Mouse (Mus musculus) adrenal gland, adult (tissue): ENCODE data around the gene Spred2.
A peak's percentile ranks its signal among the peaks of the same experiment; 100 is the strongest.
"Not testable (repeated sequence)": the region's sequence is repeated elsewhere in the genome, so short reads cannot be mapped to it uniquely, and the experiment has no call there.

Experiments
- DNase-seq, 2 experiments: peaks; one replicate each; pipeline ENCODE4 v3.0.0; 2022 to 2023; ENCODE audit warnings: low spot score in 1 of 2; ENCODE audit not compliant: inconsistent age in 2 of 2

The Spred2 gene

DNA sequence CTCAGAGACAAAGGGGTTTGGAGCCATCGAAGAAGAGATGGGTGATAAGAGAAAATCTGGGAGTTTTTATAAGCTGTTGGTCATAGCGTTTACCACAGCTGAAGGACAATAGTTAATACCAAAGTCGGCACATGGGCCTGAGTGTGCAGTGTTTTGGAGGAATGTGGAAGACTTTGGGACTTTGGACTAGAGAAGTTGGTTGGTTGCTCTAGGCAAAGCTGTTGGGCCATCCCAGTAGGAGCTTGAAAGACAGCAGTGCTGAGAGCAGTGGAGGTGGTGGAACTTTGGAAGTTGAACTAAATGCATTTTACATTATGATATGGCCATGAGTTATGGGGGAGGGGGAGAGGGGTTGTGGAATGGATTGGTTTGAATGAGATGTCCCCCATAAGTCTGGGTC lies 89.2 kb downstream of the Spred2 start:
- no peak for DNase-seq

DNA sequence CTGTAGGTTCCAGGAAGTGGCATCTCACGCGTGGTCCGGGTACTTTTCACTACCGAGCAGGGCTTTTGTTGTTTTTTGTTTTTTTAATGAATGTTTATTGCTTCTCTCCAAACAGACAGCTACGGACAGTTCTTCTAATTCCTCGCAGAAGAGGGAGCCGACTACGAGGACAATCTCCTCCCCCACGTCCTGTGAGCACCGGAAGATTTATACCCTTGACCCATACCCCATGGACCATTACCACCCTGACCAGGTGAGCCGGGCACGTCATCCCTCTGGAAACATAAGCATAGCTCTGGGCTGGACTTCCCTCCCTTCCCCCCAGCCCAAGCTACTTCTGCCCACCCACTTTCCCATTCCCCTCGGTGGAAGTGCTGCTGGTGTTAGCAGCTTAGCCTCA lies 93.8 kb downstream of the Spred2 start:
- DNase-seq: no peak

DNA sequence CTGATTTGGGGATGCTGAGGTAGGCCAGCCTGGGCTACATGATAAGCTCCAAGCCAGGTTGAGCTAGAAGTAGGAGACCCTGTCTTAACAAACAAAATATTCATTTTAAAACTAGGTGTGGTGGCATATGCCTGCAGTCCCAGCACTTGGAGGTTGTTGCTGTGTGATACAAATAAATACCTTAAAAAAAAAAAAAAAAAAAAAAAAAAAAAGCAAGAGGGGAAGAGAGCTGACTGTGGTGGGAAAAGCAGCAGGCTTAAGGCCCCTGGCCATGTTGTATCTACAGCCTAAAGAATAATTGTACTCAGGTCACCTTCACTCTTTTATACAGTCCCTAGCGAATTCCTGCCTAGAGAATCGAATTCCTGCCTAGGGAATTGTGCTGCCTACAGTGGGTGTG lies 94.7 kb downstream of the Spred2 start:
- no peak for DNase-seq

DNA sequence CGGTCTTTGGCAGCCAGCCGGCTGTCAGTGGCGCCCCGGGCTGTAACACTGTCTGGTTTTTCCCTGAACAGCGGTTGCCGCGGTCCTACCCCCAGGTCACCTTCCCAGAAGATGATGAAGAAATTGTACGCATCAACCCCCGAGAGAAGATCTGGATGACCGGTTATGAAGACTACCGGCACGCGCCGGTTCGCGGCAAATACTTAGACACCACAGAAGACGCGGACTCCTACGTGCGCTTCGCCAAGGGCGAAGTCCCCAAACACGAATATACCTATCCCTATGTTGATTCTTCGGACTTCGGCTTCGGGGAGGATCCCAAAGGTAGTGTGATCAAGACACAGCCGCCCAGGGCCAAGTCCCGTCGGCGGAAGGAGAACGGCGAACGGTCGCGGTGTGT lies 96.5 kb downstream of the Spred2 start:
- DNase-seq: no peak

DNA sequence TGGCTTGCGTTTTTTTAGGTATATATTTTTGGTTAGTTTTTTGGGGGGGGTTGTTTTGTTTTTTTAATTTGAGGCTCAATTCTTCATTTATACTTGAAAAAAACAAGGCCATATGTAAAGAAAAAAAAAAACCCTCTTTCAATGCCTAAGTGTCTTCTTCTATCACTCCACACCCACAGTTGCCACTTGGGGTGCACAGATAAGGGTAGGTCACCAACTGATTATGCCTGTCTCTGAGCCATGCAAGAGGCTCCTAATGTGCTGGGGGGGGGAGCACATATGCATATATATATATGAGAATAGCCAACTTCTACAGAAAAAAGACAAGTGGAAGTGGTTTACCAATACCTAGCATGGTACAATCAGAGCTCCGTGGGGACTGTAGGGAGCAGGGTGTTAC lies 98.3 kb downstream of the Spred2 start:
- DNase-seq: no peak

DNA sequence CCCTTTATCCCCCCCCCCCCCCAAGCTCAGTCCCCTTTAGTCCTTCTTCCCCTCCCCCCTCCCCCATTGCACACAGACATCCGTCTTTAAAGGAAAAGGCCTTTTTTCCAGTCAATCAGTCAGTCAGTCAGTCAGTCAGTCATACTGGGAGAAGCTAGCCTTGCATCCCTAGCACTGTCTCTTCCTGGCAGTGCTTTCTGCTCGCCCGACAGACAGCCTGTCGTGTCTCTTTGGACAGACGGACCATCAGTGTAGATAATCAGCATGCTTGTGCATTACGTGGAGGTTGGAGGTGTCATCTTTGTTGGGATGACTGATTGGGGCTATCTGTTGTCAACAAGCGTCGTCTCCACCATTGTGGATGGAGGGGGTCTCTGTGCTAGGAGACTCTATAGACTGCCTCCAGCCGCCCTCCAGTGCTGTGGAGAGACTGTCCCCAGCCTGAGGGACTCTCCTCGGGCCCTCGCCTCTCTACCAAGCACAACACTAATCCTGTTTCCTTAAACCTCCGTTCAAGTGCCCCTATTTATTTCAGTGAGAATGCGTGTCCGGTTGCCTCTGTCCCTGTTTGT lies 98.8 kb downstream of the Spred2 start:
- DNase-seq: no peak

DNA sequence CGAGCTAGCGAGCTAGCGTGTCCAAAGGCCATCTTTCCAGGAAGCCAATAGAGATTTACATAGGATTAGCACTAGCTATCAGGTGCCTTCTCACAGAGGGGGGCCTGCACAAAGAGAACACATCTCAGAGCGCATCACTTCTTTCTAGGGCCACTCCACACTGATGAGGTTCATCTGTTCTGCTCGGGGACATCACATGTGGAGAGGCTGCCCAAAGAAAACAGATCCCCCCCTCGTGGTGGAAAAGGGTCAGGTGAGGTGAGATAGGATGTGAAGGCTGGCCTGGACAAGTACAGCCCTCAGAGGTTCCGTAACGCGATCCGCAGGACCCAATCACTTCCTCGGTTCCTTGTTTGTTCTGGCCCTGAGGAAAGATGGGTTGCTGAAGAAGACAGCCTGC lies 101.7 kb downstream of the Spred2 start:
- DNase-seq: peak in 1 of 2 experiments; percentile 50

DNA sequence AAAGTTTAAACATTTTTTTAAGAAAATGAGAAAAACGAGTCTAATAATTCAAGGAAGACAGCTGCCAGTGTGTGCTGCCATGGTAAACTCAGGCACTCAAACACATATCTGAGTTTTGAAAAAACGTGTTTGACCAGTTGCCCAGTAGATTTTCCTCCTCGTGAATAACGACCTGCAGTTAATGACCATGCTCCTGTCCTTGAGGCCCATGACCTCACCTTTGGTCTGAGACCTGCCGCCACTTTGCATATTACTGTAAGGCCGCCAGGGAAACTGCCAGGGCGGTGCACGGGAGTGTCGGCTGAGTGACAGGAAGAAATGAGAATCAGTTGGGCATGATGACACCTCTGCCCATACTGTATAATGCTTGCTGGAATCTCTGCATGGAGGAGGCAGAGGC lies 103.5 kb downstream of the Spred2 start:
- peak in 1 of 2 experiments; percentile 39 for DNase-seq

DNA sequence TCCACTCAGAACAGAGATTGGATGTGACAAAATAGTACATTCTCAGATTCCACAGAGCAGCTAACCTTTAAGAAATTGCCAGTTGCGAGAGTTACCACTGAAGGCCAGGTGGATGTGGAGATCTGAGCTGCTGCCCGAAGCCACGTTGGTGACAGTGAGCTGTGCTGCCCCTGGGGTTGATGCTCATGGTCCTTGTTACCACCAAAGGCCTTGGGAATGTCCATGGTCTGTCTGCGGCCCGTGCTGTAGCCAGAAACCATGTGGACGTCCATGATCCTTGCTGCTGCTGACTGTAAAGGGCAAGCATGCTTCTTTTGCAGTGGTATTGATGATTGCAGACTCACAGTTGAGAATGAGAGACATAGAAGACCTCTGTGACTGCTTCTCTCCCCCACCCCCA lies 104.2 kb downstream of the Spred2 start:
- peak in 1 of 2 experiments; percentile 71 for DNase-seq

DNA sequence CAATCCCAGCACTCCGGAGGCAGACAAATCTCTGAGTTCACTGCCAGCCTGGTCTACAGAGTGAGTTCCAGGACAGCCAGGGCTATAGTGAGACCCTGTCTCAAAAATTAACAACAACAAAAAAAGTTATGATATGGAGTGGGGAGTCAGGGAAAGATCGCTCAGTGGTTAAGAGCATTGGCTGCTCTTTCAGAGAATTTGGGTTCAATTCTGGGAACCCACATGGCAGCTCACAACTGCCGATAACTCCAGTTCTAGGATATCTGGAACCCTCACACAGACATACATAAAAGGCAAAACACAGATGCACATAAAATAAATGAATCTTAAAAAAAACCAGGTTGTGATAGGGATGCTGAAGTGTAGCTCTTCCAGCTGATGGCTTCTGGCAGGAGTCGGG lies 104.8 kb downstream of the Spred2 start:
- no peak for DNase-seq

DNA sequence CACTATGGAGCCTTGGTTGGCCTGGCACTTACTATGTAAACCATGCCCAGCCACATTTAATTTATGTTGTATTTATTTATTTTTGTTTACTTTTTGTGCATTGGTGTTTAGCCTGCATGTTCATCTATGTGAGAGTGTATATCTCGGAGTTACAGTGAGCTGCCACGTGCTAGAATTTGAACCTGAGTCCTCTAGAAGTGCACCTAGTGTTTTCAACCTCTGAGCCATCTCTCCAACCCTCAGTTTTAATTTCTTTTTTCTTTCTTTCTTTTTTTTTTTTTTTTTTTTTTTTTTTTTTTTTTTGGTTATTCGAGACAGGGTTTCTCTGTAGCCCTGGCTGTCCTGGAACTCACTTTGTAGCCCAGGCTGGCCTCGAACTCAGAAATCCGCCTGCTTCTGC lies 106.8 kb downstream of the Spred2 start:
- DNase-seq: not testable (repeated sequence)

DNA sequence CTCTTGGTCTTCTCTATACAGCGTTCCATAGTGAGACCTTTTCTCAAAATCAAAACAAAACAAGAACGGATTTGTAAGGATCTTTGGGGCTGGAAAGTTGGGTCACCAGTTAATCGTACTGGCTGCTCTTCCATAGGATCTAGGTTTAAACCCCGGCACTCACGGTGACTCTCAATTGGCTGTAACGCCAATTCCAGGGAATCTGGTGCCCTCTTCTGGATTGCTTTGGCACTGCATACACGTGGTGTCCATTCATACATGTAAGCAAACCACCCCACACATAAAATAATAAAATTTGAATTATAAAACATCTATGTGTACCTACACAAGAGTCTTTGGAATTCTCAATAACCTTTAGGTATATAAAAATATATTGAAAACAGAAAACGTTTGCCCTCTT lies 107.4 kb downstream of the Spred2 start:
- peak in 1 of 2 experiments; percentile 68 for DNase-seq

DNA sequence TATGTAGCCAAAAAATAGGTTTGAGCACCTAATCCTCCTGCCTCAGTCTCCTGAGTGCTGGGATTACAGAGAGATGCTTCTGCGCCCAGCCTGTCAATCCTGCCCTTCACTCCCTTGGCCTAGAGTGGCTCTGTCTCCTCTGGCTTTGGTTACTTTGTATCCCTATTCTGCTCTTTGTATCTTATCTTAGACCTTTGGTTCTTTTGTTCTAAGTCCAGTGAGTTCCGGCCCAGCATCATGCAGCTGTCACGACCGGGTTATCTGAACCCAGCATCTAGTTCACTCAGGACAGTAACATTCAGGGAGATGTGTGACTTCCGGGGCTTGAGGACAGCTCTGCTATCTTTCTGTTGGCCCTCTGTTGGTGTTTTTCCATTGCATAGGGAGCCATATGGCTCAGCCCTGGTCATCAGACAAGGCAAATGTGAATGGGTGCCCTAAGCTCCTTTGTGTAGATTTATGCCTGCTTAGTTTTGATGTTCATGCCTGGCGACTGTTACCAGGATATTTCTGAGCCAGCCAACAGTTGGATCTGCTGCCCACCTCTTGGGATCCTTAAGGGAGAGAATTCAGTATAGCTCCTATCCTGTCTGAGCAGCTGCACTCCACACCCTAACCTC lies 109.5 kb downstream of the Spred2 start:
- DNase-seq: peak; percentile 31 to 64

DNA sequence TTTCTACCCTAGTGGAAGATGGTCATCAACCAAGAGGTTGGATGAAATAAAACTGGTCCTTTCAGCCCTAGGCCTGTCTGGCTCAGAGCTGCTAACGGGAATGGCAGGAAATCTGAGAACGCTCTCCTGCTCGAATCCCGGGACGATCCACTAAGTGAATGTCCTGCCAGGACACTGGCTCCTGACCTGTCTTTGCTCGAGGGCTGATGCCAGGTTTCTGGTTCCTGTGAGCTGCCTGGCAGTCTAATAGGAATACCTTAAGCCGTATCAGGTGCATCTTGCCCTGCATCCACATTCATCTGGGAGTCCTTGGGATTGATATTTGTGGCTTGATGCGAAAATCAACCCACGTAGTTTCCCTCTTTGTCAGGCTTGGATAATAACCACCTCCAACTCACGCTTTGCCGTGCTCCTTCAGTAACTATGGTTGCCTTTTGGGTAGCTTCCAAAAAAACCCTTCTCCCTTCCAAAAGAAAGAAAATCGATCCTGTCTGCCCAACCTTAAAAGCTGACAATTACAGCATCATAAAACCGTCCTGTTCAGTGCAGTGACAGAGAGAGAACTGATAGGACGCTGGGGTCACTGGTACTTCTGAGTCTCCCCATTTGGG lies 110.3 kb downstream of the Spred2 start:
- DNase-seq: peak in 1 of 2 experiments; percentile 20

DNA sequence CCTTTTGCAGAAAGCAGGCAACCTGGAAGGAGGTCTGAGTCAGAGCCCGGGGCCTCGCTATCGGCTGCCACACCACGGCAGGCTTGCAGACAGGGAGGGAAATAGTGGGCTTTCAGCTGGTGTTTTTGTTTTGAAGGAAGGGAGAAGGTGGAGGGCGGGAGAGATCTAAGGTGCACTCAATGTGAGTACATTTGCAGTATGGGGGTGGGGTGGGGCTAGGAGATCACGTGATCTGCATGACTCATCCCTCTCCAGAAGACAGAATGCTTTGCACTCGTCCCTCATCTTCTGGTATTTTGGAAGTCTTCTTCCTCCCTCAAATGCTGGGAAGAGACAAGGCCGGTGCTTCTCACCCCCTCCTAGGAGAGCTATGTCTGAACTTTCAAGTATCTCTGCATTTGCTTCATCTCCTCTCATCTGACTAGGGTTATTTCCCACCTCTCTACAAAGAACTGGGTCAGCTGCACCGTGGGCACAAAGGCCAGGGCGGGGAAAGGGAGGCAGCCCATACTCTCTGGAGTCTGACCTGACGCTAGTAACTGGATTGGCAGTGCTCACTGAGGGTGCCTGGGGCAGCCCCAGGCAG lies 111.3 kb downstream of the Spred2 start:
- peak; percentile 56 to 82 for DNase-seq

DNA sequence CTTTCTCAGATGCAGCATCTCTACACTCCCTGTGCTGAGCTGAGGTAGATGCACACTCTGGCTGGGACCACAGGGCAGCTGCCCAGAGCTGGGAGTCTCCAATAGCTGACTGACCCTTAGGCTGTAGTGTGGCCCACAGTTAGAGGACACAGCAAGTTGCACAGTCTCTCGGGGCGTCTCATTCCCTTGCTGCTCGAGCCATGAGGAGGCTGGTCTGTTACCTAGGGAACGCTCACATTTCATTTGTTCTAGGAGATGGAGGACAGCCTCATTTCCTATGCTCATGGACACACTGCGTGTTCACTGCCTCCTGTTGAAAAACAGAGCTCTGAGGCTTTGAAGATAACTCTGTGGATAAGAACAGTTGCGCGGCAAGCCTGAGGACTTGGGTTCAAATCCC lies 111.8 kb downstream of the Spred2 start:
- DNase-seq: no peak

DNA sequence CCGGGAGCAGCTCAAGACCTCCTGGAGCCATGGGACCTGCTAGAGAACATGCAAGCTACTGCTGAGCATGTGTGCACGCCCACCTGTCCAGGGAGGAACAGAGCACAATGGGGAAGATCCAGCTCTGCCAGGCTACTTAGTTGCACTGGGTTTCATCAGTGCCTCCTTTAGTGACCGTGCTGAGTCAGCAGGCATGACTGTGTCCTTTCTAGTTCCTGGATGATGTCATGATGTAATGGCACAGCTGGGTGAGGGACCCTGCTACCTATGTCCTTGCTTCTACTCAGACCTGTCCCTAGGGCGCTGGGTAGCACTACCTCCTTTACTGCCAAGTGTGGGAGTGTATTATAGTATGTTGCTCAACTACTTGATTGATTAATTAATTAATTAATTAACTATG lies 113.6 kb downstream of the Spred2 start:
- peak in 1 of 2 experiments; percentile 25 for DNase-seq

DNA sequence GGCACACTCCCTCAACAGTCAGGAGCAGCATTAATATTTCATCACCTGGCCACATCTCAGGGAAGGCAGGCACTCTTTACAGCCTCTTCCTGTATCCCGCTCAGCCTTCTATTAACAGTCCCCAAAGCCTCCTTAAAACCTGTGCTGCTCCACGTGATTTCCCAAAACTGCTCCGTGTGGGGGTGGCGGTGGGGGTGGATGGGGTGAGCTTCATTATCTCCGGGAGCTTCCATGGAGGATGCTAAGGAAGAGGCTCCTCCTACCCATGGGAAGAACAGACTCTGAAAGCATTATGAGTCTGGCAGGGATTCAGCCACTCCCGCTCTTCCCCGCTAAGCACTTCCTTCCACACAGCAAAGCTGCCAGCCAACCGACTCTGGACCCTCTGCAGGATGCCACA lies 114.5 kb downstream of the Spred2 start:
- DNase-seq: peak in 1 of 2 experiments; percentile 28

DNA sequence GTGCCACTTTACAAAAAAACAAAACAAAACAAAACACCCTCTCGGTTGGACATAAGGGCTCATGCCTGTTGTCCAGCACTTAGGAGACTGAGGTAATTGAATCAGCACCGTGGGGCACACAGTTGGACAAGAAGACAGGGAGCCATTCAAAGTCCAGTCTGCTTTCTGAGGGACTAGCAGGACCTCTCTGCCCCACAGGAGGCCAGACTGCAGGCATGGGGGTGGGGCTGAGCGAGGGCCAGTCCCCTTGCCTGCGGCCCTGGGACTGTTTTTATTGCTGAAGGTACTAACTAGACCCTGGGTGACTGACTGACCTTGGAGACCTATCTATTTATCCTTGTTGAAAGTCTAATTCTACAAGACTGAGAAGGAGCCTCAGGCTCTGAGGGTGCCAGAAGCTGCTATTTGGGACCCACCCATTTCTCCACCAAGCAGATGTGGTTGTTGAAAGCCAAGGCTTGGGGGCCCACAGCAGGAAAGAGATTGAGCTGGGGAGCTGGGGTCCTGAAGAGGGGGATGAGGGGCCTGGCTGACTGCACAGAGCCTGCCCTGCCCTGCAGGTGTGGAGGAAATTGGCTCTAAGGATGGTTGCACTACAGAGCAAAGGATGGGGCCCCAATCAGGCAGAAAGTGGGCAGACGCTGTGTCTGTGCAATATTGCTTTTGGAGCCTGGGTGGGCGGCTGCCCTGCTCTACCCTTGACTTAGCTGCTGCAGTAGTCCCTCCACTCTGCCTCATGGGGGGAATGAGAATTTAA lies 117.2 kb downstream of the Spred2 start:
- peak in 1 of 2 experiments; percentile 25 for DNase-seq

DNA sequence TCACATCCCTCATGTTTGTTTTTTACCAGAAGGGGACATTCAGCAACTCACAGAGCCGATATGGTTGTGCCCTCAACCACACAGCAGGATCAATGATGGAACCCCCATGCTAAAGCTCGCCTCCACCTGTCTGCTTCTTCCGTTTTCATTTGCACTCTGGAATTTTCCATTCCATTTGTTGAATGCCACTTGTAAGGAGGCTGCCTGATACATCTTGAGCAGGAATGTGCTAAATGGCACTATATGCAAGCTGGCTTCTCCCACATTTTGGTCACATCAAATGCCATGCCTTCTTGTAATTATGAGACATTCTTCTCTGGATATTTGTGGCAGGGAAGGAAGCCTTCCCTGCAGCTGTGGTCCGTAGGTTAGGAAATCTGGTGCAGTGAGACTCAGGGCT lies 117.9 kb downstream of the Spred2 start:
- no peak for DNase-seq

DNA sequence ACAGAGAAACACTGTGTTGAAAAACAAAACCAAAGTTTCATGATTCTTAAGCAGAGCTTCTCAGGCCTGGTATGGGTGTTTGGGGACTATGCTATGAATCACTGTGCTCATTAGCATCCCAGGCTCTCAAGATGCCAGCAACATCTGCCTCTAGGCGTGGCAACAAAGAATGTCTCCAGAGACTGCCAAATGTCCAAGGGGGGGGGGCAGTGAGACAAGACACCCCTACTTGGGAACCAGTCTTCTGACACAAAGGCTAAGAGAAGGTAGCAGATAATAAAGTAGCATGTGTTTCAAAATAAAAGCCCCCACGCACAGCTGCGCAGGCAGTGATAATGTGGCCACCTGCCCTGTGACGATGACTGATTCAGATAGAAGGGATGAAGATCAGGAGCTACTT lies 119.1 kb downstream of the Spred2 start:
- no peak for DNase-seq

DNA sequence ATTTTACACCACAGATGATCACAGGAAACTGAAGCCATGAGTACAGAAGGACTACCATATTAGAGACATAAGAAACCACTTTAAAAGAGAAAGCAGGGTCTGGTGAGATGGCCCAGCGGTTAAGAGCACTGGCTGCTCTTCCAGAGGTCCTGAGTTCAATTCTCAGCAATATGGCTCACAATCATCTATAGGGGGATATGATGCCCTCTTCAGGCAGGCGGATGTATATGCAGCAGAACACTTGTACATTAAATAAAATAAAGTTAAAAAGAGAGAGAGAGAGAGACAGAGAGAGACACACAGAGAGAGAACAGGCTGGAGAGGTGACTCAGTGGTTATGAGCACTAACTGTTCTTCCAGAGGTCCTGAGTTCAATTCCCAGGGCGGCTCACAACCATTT lies 121.4 kb downstream of the Spred2 start:
- DNase-seq: peak in 1 of 2 experiments; percentile 32
